Mouse (Mus musculus) naive thymus-derived CD4-positive, alpha-beta T cell, adult 2 months (primary cell): ENCODE measurements around the gene E330009J07Rik.

ENCODE experiments used
- DNase-seq: peaks from one replicate; pipeline ENCODE4 v3.0.0-alpha.2; 2011; ENCODE audit warnings: low read depth

E330009J07Rik gene

DNA sequence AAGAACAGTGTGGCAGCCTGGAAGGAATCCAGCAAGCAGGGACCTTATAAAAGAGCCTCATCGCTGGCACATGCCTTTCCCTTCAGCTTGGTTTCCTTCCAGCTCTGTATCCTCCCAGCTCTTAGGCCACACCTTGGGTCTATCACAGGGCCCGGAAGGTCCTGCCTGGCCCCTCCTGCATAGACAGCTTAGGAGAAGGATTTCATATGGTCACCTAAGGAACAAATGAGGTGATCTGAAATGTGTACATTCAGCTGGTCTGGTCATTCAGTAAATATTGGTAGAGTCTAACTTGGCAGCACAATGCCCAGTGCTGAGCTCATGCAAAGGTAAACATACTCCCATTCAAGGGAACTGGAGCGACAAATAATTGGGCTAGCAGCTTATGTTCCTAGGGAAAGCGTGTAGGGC lies 6.4 kb downstream of the E330009J07Rik start:
- DNase-seq = no peak

DNA sequence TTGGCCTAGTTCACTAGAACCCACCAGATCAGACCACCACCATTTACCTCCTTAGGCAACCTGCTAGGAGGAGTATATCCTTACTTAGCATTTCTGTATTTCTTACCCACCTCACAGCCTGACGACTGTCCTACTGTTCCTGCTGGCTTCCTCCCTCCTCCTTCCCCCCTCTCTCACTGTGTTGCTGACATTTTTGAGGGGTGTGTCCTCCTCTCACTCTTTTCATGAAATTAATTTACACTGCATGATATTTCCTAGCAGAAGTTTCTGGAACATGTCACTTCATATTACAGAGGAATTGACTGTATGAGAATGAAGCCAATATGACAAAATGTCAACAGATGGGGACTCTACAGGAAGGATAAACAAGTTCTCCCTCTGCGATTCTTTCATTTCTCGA lies 7.2 kb downstream of the E330009J07Rik start:
- no peak for DNase-seq

DNA sequence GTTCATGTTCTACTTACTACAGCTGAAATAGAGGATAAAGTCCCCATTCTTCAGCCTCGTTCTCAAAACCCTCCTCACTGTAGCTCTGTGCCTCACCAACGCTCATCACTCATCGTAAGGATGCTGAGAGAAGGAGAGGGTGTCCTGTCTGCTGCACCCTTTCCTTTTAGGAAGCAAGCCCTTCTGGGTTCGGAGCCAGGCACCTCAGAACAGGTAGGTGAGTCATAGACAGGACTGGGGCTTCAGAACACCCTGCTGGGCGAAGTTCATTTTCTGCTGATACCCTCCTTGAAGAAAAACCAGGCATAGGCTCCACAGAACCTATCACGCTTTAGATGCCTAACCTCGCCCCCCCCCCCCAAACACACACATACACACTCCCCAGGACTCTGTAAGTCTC lies 8.5 kb downstream of the E330009J07Rik start:
- no peak for DNase-seq

DNA sequence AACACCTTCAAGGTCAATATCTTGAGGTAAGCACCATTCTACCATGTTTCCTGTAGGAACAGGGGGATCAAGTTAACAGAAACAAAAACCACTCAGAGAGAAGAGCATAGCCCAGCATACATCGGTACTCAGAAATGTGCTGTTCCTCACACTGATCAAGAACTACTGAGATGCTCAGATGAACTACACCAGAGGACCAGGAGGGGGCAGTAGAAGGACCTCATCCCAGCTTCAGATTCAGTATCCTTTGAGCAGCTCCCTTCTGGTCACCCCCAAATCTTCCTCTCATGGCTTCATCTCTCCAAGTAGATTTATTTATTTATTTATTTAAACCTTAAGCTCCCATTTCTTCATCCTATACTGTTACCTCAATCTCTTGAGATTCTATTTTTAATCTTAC lies 12.2 kb downstream of the E330009J07Rik start:
- DNase-seq = peak; percentile 84

DNA sequence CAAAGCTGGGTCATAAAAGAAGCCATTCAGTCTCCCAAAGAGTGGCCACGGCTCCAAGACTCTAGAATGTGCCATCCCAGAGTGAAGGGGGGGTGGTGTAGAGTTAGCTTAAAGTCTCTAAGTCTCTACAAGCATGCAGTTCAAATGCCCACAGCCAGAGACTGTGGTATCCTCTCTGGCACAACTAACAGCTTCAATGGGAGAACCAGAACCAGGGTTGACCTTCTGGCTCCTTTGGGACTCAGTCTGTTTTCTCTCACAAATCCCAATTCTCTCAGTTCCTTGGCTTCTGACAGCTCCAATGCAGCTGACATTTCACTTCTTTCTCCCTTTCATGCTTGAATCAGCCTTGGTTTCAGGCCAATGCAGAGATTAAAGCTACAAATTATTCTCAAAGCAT lies 12.9 kb downstream of the E330009J07Rik start:
- no peak for DNase-seq

DNA sequence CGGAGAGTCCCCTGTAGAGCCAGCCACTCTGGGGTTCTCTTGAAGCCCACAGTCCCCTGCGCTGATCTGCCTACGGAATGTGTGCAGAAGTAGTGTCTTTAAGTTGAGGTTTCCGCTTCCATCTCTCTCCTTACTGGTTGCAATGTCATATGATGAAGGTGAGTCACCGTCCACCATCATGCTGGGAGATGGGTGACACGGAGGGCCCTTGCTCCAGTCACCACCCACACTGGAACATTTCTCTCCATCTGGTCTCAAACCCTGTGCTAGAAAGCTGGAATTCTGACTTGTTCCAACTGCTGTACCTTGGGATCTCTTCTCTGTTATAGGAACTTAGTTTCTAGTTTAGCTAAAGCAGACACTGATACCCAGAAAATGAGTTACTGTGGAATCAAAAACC lies 14.8 kb downstream of the E330009J07Rik start:
- no peak for DNase-seq

DNA sequence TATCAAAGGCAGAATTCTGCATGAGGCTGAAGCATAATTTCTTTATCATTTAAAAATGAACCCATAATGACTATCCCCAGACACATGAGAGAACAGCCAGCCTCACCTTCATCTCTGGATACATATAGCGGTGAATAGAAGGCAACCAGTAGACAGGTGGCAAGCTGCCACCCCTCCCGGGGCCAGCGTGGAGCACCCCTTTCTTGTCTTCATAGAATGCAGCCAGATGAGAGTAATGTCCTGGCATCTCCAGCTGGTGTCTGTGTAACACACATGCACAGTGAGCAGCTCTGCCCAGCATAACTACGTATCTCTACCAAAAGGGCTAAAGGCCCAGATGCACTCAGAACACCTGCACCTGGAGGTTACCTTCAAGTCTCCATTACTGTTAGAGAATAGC lies 17.5 kb downstream of the E330009J07Rik start:
- DNase-seq = no peak

DNA sequence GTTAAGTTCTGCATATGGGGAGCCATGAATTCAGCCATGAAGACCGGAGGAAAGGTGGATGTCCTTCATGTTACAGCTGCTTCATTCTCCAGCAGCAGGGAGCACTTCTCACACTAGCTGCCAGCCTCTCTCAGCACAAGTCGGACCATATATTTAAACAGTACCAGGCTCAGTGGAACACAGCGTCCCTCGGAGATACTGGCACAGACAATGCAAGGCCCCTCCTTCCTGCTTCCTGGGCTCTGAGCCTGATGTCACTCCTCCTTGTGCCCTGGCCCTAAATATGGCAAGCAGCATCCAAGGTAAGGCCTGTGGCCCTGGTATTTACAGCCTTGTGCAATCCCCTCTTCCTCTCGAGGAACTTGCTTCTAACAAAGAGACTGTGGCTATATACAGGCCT lies 20.1 kb downstream of the E330009J07Rik start:
- no peak for DNase-seq

DNA sequence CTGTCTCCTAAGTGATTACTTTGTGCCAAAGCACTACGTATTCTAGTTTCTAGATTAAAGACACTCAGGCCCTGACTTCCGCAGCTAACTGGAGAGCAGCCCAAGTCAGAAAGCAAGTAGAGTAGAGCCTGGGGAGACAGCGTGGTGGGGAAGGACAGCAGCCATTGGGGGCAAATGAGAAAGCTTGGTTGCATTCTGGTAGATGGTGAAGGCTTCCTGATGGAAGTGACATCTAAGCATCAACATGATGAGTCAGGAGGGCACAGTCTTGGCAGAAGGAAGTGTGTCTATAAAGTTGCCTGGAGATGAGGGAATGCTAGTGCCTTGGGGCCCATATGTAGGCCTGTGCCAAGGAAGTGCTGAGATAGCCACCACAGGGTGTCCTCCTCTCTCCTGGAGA lies 22.4 kb downstream of the E330009J07Rik start:
- no peak for DNase-seq

DNA sequence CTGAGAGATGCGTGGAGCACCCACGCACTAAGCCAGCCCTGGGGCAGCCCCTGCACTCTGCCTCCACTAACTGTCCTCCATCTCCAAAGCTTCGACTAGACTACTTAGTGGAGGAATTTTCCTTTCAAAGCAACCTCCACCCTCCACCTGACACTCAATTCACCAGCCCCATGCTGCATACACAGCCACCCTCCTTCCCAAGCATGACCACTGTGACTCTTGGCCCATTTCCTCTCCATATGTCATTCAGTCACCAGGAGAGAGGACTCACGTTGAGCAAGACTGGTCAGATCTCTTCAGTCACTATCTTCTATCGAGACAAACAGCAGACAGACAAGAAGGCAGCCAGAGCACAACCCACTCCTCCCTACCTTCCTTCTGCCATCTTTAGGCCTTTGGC lies 22.9 kb downstream of the E330009J07Rik start:
- no peak for DNase-seq

DNA sequence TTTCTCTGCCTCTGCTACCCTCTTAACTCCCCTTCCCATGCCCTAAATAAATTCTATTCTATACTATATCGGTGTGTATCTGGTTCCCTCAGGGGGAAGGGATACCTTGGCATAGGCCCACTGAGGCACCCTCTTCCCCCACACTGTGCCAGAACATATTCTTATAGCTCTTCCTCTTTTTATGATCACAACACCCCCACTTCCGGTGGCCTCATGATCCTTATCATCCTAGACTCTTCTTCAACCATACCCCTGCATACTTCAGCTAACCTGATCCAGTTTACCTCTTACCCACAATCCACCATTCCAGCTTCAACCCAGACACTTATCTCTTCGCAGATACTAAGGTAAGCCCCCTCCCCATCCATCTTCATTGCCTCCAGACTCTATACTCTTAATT lies 24.9 kb downstream of the E330009J07Rik start:
- DNase-seq = no peak

DNA sequence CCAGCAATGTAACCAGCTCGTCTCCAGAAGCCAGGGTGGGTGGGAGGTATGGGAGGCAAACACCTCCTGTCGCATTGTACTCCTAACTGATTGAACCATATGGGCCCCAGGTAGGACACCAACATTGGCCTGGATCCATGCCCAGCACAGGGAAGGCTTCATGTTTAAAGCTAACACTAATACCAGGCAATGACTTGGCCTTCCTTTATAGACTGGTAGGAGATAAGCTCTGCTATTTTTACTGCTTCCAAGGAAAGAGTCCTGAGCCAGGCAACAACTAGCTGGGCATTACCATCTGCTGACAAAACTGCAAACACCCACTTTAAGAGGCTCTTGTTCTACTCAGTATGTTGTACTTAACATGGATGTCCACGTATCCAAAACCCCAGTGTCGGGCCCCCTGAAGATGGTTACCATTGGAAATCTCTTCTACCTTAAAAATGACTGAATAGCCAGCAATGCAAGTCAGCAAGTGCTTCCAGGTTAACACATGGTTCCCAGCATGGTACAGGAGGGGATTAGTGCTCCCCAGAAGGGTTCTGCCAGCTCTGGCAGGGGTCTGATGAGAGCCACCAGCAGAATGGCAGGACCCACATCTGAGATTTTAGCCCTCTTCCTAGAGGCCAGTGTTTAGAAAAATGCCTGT lies 32.2 kb downstream of the E330009J07Rik start:
- no peak for DNase-seq

DNA sequence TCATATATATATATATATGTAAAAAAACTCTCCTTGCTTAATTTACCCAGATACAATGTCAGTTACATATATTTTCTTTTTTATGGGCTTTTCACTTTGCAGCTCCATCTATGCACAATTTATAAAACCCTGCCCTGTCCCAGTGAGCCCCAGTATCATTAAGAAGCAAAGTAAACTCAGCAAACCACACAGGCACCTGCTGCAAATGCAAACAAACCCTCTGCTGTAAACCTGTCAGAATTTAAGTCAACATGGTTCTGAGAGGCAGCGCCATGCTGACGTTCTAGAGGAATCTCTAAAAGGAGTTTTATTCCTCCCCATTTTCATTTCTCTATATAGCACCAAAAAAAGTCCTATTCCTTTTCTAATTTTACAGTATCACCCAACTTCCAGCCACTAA lies 33.9 kb downstream of the E330009J07Rik start:
- no peak for DNase-seq

DNA sequence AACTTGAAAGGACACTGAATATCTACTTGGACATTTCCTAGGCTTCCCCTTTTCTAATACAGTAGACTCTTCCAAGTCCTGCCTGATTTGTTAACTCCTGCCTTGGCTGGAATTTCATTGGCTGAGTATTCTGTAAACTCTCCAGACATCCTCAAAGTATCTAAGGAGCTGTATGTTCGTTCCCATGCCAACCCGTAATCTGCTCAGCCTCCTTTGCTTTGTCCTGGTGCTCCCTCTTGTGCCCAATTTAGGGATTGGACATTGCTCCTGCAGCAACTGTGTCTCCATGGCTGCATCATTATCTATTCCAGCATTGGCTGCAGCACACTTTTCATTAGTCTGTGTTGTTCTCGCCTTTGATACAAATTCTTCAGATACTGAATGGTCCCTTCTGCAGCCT lies 42.7 kb downstream of the E330009J07Rik start:
- peak; percentile 39 for DNase-seq

DNA sequence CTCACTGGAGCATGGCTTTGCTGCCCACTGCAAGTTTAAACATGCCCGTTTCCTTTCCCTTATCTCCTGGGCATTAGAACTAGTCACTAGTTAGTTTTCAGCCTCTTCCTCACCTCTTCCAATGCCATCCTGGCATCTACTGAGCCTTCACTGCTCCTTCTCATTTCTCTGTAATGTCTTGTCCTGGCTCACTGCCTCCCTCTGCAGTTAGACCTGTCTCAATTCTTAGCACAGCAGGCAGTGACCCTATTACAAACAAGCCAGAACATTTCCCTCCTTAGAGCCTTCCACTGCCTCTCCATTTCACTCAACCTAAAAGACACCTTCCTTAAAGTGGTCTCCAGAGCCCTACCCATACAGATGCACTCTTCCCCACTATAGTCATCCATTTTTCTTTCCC lies 45.0 kb downstream of the E330009J07Rik start:
- no peak for DNase-seq

DNA sequence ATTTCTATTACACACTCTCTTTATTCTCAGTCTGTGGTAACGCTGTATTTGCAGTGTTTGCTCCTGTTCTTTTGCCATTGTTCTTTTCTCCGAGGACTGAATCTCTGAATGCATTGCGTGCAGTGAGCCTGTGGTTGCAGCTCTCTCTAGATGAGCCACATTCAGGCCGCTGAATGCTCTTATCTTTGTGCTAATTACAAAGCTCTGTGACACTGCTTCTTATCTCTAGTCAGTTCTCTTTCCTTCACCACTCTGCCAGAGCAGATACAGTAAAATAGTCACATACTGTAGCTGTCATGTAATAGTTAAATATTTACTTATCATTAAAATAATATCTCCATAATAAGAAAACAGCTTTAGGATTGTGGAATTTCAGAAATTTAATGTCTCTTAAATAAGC lies 47.3 kb downstream of the E330009J07Rik start:
- no peak for DNase-seq

DNA sequence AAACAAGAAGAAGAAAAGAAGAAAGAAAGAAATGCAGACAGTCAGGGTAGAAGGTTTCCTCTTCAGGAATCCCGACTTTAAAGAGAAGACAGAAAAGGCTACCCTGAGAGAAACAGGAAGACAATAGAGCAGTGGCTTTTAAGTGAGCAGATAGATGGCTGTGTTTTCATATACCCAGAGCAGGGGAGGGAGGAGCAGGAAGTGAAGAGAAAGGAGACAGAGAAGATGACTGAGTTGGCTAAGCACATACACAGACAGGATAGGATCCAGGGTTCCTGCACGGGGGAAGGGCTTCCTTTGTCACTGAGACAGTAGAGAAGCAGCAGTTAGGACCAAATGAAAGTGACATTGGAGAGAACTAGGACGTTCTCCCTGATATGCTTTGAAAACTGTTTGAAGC lies 50.3 kb downstream of the E330009J07Rik start:
- DNase-seq = peak; percentile 52

DNA sequence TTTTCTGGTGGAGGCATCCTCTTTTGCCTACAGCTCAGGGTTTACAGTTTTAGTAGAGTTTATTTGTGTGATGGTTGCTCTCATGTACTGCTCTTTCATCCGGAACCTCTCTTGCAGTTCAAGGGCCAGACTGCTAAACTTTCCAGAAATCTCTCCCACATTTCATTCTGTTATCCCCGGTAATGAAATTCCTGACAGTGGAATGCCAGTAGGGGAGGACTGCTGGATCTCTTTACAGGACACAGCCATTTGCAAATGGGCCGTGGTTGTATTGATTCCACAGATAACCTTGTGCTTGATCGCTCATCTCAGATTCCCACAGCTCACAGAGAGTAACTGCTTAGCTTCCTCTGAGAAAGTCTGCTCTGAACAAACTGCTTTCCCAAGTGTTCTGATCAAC lies 54.0 kb downstream of the E330009J07Rik start:
- no peak for DNase-seq

DNA sequence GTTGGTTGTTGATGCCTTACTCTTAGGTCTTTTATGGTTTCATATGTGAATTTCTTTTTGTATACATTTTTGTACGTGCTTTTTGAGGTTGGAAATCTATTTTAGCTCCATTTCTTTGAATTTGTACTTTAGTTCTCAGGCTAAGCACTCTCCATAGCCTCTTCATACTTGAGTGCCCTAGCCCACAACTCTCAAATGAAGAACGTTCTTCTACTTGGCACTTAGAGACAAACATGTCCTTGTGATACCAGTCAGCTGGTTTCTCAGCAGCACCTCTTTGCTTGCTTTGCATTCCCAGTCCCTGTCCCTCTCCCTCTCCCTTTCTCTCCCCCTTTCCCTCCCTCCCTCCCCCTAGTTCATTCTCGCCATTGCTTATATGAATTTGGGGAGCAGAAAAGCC lies 55.8 kb downstream of the E330009J07Rik start:
- no peak for DNase-seq

DNA sequence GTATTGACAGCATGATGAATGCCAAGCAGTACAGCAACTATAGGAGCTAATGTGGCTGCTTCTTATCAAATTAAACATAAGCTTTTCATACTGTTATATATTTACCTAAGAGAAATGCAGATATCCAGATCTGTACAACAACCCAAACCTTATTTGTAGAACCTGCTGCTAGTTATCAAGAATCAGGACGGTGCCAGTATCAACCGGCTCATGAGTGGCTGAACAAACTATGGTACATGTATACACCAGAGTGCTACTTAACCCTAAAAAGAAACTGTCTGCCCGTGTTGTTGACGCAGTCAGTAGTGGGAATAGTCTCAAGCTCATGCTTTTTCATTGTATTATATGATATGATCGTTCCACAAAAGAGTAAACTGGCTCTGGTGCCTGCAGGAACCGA lies 64.9 kb downstream of the E330009J07Rik start:
- DNase-seq = no peak

DNA sequence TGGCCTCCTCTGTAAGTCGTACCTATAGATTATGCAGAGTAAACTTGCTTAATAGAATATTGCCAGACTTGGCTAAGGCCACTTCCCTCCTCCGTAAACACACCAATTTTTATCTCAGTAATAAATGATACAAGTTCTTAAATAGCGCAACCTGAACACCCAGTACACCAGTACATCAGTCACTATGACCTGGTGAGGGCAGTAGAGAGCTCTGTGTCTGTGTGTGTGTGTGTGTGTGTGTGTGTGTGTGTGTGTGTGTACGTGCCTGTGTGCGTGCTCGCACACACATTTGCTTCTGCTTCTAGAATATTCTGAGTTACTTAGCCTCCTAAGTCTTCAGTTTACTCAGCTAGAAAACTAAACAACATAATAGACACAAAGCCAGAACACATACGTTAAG lies 82.6 kb downstream of the E330009J07Rik start:
- DNase-seq = peak; percentile 27
